Mouse (Mus musculus) embryonic facial prominence, embryonic 12.5 days (tissue): ENCODE data around the gene Dohh. TPM values are rescaled to one million over a fixed set of nuclear protein-coding genes. Genes with fewer than 3 reads are reported as not detected.

Experiments
- microRNA-seq: library from miRNA; unstranded; fragments of <30 nt; microRNA quantifications from one replicate; pipeline ENCODE4, GENCODE M21; 2017
- polyA plus RNA-seq: library from polyadenylated mRNA; unstranded; fragments of >200 nt; fragmentation: Nextera tagmentation; extraction: Ambion mirVana; gene quantifications from 2 replicates; pipeline ENCODE4 v1.2.1, GENCODE M21; 2016

The Dohh gene
- polyA plus RNA-seq, 1 experiment from 2014 or later: 73.6 TPM

Small RNA genes within 50 kb of the gene (microRNA-seq; reads per million reads assigned to microRNA genes)
- gene Mir1191b (not detected), gene Mir6913 (not detected)

Other genes starting within 250 kb of the Dohh start
- gene Zbtb7a, start 249.2 kb upstream of the Dohh start, polyA plus RNA-seq: 21.7 and 22.3 TPM in 2 replicates
- gene Pias4, start 216.5 kb upstream of the Dohh start, polyA plus RNA-seq: 57.5 and 62.0 TPM in 2 replicates
- gene Eef2, start 207.8 kb upstream of the Dohh start, polyA plus RNA-seq: 552 and 562 TPM in 2 replicates
- 79.5 and 85.3 TPM in 2 replicates for gene Dapk3, start 201.4 kb upstream of the Dohh start, polyA plus RNA-seq
- gene 4930442H23Rik, start 200.6 kb upstream of the Dohh start, polyA plus RNA-seq: not detected in 2 replicates
- gene Nmrk2, start 182.4 kb upstream of the Dohh start, polyA plus RNA-seq: 0.20 TPM in 1 of 2 replicates, not detected in the other
- 3.0 and 3.8 TPM in 2 replicates for gene Atcay, start 153.6 kb upstream of the Dohh start, polyA plus RNA-seq
- 13.2 and 13.4 TPM in 2 replicates for gene Zfr2, start 151.3 kb upstream of the Dohh start, polyA plus RNA-seq
- gene Matk, start 131.5 kb upstream of the Dohh start, polyA plus RNA-seq: 5.6 and 7.2 TPM in 2 replicates
- 194 and 205 TPM in 2 replicates for gene Mrpl54, start 117.5 kb upstream of the Dohh start, polyA plus RNA-seq
- 53.9 and 55.4 TPM in 2 replicates for gene Apba3, start 117.5 kb upstream of the Dohh start, polyA plus RNA-seq
- gene Tjp3, start 92.8 kb upstream of the Dohh start, polyA plus RNA-seq: 4.5 and 6.4 TPM in 2 replicates
- gene Pip5k1c, start 91.5 kb upstream of the Dohh start, polyA plus RNA-seq: 70.1 and 75.3 TPM in 2 replicates
- 61.0 and 62.2 TPM in 2 replicates for gene Cactin, start 63.3 kb upstream of the Dohh start, polyA plus RNA-seq
- gene Tbxa2r, start 55.7 kb upstream of the Dohh start, polyA plus RNA-seq: 2.8 and 3.1 TPM in 2 replicates
- not detected in 2 replicates for gene Gipc3, start 41.2 kb upstream of the Dohh start, polyA plus RNA-seq
- 130 and 132 TPM in 2 replicates for gene Hmg20b, start 33.9 kb upstream of the Dohh start, polyA plus RNA-seq
- gene Mfsd12, start 26.9 kb upstream of the Dohh start, polyA plus RNA-seq: 13.9 and 14.5 TPM in 2 replicates
- 0.73 and 0.82 TPM in 2 replicates for gene 4930404N11Rik, start 18.6 kb upstream of the Dohh start, polyA plus RNA-seq
- gene Fzr1, start 5.9 kb upstream of the Dohh start, polyA plus RNA-seq: 140 and 143 TPM in 2 replicates
- 2.9 and 4.1 TPM in 2 replicates for gene Gm48551, start within 50 bp of the Dohh start, polyA plus RNA-seq
- 2.0 and 3.8 TPM in 2 replicates for gene Gm48552, start 4.6 kb downstream of the Dohh start, polyA plus RNA-seq
- gene Smim24, start 8.6 kb downstream of the Dohh start, polyA plus RNA-seq: 3.1 and 3.4 TPM in 2 replicates
- 46.2 and 50.8 TPM in 2 replicates for gene Nfic, start 71.2 kb downstream of the Dohh start, polyA plus RNA-seq
- 2.7 and 3.6 TPM in 2 replicates for gene Celf5, start 98.3 kb downstream of the Dohh start, polyA plus RNA-seq
- gene Ncln, start 112.0 kb downstream of the Dohh start, polyA plus RNA-seq: 81.9 and 82.9 TPM in 2 replicates
- gene S1pr4, start 115.7 kb downstream of the Dohh start, polyA plus RNA-seq: 0.22 and 0.58 TPM in 2 replicates
- 0.86 and 0.97 TPM in 2 replicates for gene Gna15, start 139.8 kb downstream of the Dohh start, polyA plus RNA-seq
- gene Gna11, start 160.8 kb downstream of the Dohh start, polyA plus RNA-seq: 82.7 and 83.5 TPM in 2 replicates
- gene Aes, start 175.1 kb downstream of the Dohh start, polyA plus RNA-seq: 523 and 554 TPM in 2 replicates
- 59.2 and 71.1 TPM in 2 replicates for gene Tle2, start 190.1 kb downstream of the Dohh start, polyA plus RNA-seq
- gene Tle6, start 216.6 kb downstream of the Dohh start, polyA plus RNA-seq: 14.4 and 16.2 TPM in 2 replicates
- 1.6 and 1.7 TPM in 2 replicates for gene BC025920, start 221.8 kb downstream of the Dohh start, polyA plus RNA-seq
- gene Sirt6, start 243.4 kb downstream of the Dohh start, polyA plus RNA-seq: 55.1 and 55.5 TPM in 2 replicates
- gene Ankrd24, start 244.1 kb downstream of the Dohh start, polyA plus RNA-seq: 12.2 and 13.5 TPM in 2 replicates